Mouse (Mus musculus) Patski (cell line): ENCODE data around the gene Cldn10. TPM values are rescaled to one million over a fixed set of nuclear protein-coding genes. Genes with fewer than 3 reads are reported as not detected.

ENCODE experiments used
- ATAC-seq: fragments of 100-300 bp; one replicate; pipeline ENCODE4 v1.8.0; 2021
- CTCF ChIA-PET: fragments of 350-600 bp; sonication (Branson Sonifier 250); formaldehyde crosslinking; loops from one replicate; lab custom pipeline; 2022; ENCODE audit warnings: inconsistent platforms; lab: Charles Lee
- POLR2A ChIA-PET: fragments of 350-600 bp; sonication (Branson Sonifier 250); formaldehyde crosslinking; loops from one replicate; lab custom pipeline; 2022; ENCODE audit warnings: antibody characterized with exemption, inconsistent platforms; lab: Charles Lee
- DNase-seq: peaks from one replicate; pipeline ENCODE4 v3.0.0-alpha.2; 2011; ENCODE audit warnings: low read depth, low spot score
- H3K27me3 ChIP-seq: fragments of 371-371 bp; one replicate; pipeline ENCODE4 v1.5.1; 2021
- CTCF ChIP-seq: fragments of 100-300 bp; IDR thresholded peaks from one replicate; pipeline ENCODE4 v1.5.1; 2021
- in situ Hi-C: fragments of 300-500 bp; cut with MboI; formaldehyde crosslinking; loops from 3 replicates; pipeline ENCODE4 v1.11.1; 2018; ENCODE audit warnings: low pct_unique_long_range_greater_than_20kb, mixed read lengths
- polyA plus RNA-seq: library from polyadenylated mRNA; unstranded; gene quantifications from one replicate; pipeline ENCODE4 v1.2.3, GENCODE M21; 2021

The Cldn10 gene
- polyA plus RNA-seq, 1 experiment from 2014 or later, result not detected

- in situ Hi-C loops, result no loop called here
- no peaks in the 10 kb centered on the region for H3K27me3 ChIP-seq
- POLR2A ChIA-PET, result no interaction called here
- no peak for TF ChIP-seq CTCF
- ATAC-seq (no peak), DNase-seq (no peak)
- CTCF ChIA-PET, result interaction anchor here (1.0 to 2.4 kb wide), 2 partner anchors 12 to 21 kb away, joined by 3 to 8 read pairs; no protein-coding TSS in a partner anchor
Measured at GRCm38 (mm10) chr14:118874126-118874525, 86.4 kb downstream of the Cldn10 start.

GRCm38 (mm10) chr14:118874786-118875415 is 87.2 kb downstream of the Cldn10 start:
- H3K27me3 ChIP-seq, result no peaks in the 10 kb centered on the region
- no peak for ATAC-seq
- CTCF ChIA-PET, result interaction anchor here (1.0 to 2.4 kb wide), 2 partner anchors 13 to 22 kb away, joined by 3 to 8 read pairs; no protein-coding TSS in a partner anchor
- POLR2A ChIA-PET, result interaction anchor here (0.7 kb wide), 1 partner anchor 34 kb away, joined by 3 read pairs; no protein-coding TSS in a partner anchor
- in situ Hi-C loops, result no loop called here
- no peak for TF ChIP-seq CTCF
- no peak for DNase-seq

GRCm38 (mm10) chr14:118878346-118878910 is 90.7 kb downstream of the Cldn10 start:
- ChIA-PET POLR2A (no interaction called here), CTCF (interaction anchor here (1.4 kb wide), 1 partner anchor 14 kb away, joined by 4 read pairs; no protein-coding TSS in a partner anchor)
- TF ChIP-seq CTCF, result no peak
- no peaks in the 10 kb centered on the region for H3K27me3 ChIP-seq
- no peak for DNase-seq
- no peak for ATAC-seq
- in situ Hi-C loops, result no loop called here

- POLR2A ChIA-PET, result no interaction called here
Measured at GRCm38 (mm10) chr14:118880696-118881095, 93.0 kb downstream of the Cldn10 start.

GRCm38 (mm10) chr14:118883344-118884249 is 95.9 kb downstream of the Cldn10 start:
- no peaks in the 10 kb centered on the region for H3K27me3 ChIP-seq
- TF ChIP-seq CTCF, result no peak
- ATAC-seq (no peak), DNase-seq (no peak)
- ChIA-PET CTCF (interaction anchor here (1.4 kb wide), 1 partner anchor 33 kb away, joined by 4 read pairs; no protein-coding TSS in a partner anchor), POLR2A (no interaction called here)
- in situ Hi-C loops, result no loop called here

More at GRCm38 (mm10) chr14:118880696-118881095, 93.0 kb downstream of the Cldn10 start:
- no peaks in the 10 kb centered on the region for H3K27me3 ChIP-seq
- in situ Hi-C loops, result no loop called here
- no peak for ATAC-seq
- TF ChIP-seq CTCF, result no peak
- CTCF ChIA-PET, result no interaction called here
- no peak for DNase-seq

GRCm38 (mm10) chr14:118884250-118884556 is 96.5 kb downstream of the Cldn10 start:
- ATAC-seq (no peak), DNase-seq (no peak)
- no peaks in the 10 kb centered on the region for H3K27me3 ChIP-seq
- TF ChIP-seq CTCF, result no peak
- in situ Hi-C loops, result no loop called here
- ChIA-PET POLR2A (interaction anchor here (0.6 kb wide), 1 partner anchor 1500 kb away, joined by 3 read pairs; no protein-coding TSS in a partner anchor), CTCF (interaction anchor here (1.4 kb wide), 1 partner anchor 33 kb away, joined by 4 read pairs; no protein-coding TSS in a partner anchor)

- DNase-seq (no peak), ATAC-seq (no peak)
- TF ChIP-seq CTCF, result no peak
- in situ Hi-C loops, result no loop called here
- ChIA-PET POLR2A (no interaction called here), CTCF (no interaction called here)
- H3K27me3 ChIP-seq, result no peaks in the 10 kb centered on the region
Measured at GRCm38 (mm10) chr14:118890101-118890500, 102.4 kb downstream of the Cldn10 start.

- no peak for DNase-seq
- ChIA-PET POLR2A (no interaction called here), CTCF (interaction anchor here (2.1 kb wide), 1 partner anchor 29 kb away, joined by 5 read pairs; no protein-coding TSS in a partner anchor)
- no peak for TF ChIP-seq CTCF
- in situ Hi-C loops, result loop anchor here (5.0 kb wide), 1 partner anchor 68 kb away; no protein-coding TSS in a partner anchor
- H3K27me3 ChIP-seq, result no peaks in the 10 kb centered on the region
- peak; percentile 77 for ATAC-seq
Measured at GRCm38 (mm10) chr14:118895228-118895627, 107.5 kb downstream of the Cldn10 start.

- peak; percentile 72 for ATAC-seq
- ChIA-PET POLR2A (no interaction called here), CTCF (interaction anchor here (0.8 to 2.1 kb wide), 3 partner anchors 30 to 145 kb away, joined by 3 to 5 read pairs (median 5); no protein-coding TSS in a partner anchor)
- DNase-seq, result peak; percentile 60
- in situ Hi-C loops, result loop anchor here (5.0 kb wide), 1 partner anchor 68 kb away; no protein-coding TSS in a partner anchor
- H3K27me3 ChIP-seq, result no peaks in the 10 kb centered on the region
- TF ChIP-seq CTCF, result no peak
Measured at GRCm38 (mm10) chr14:118895655-118896054, 107.9 kb downstream of the Cldn10 start.

- DNase-seq (no peak), ATAC-seq (no peak)
- no peaks in the 10 kb centered on the region for H3K27me3 ChIP-seq
- ChIA-PET POLR2A (no interaction called here), CTCF (interaction anchor here (1.6 kb wide), 1 partner anchor 47 kb away, joined by 3 read pairs; no protein-coding TSS in a partner anchor)
- in situ Hi-C loops, result loop anchor here (5.0 kb wide), 1 partner anchor 73 kb away; no protein-coding TSS in a partner anchor
- TF ChIP-seq CTCF, result no peak
Measured at GRCm38 (mm10) chr14:118899940-118900339, 112.2 kb downstream of the Cldn10 start.
